Mouse (Mus musculus) liver, embryonic 16.5 days (tissue): ENCODE measurements around the gene Plppr1. TPM values are rescaled to one million over a fixed set of nuclear protein-coding genes. Genes with fewer than 3 reads are reported as not detected.
A peak's percentile ranks its signal among the peaks of the same experiment; 100 is the strongest.

ENCODE experiments used
- ATAC-seq: fragments of 200-750 bp; cut with Nextera tagmentation; 2 replicates; pipeline ENCODE4 v1.8.0; 2017; ENCODE audit warnings: low read depth, mild to moderate bottlenecking, moderate number of reproducible peaks, moderate library complexity
- H3K27ac ChIP-seq: fragments of 300-500 bp; sonication (generic); 2 replicates; pipeline ENCODE4 v1.5.1; 2014; ENCODE audit warnings: mild to moderate bottlenecking, low read length
- H3K27me3 ChIP-seq: fragments of 300-500 bp; sonication (generic); 2 replicates; pipeline ENCODE4 v1.6.1; 2014; ENCODE audit warnings: low read depth, low read length, mixed read lengths; ENCODE audit not compliant: control insufficient read depth, insufficient read depth
- H3K36me3 ChIP-seq: fragments of 300-500 bp; sonication (generic); 2 replicates; pipeline ENCODE4 v1.6.1; 2014; ENCODE audit warnings: mild to moderate bottlenecking; ENCODE audit not compliant: control insufficient read depth, insufficient read depth
- H3K4me1 ChIP-seq: fragments of 300-500 bp; sonication (generic); 2 replicates; pipeline ENCODE4 v1.6.1; 2014; ENCODE audit warnings: low read depth, low read length, mixed read lengths; ENCODE audit not compliant: control insufficient read depth
- H3K4me2 ChIP-seq: fragments of 300-500 bp; sonication (generic); 2 replicates; pipeline ENCODE4 v1.6.1; 2014; ENCODE audit warnings: low read depth, low read length, mixed read lengths
- H3K4me3 ChIP-seq: fragments of 300-500 bp; sonication (generic); 2 replicates; pipeline ENCODE4 v1.5.1; 2014; ENCODE audit warnings: low read depth, mild to moderate bottlenecking, low read length
- H3K9ac ChIP-seq: fragments of 300-500 bp; sonication (generic); 2 replicates; pipeline ENCODE4 v1.6.1; 2014; ENCODE audit warnings: low read depth, low read length
- H3K9me3 ChIP-seq: fragments of 300-500 bp; sonication (generic); replicated peaks from 2 replicates; pipeline ENCODE4 v1.6.1; 2016; ENCODE audit warnings: low read length; ENCODE audit not compliant: control insufficient read depth
- WGBS: fragments of 180-500 bp; shearing (Covaris S2); extraction: QIAGEN DNeasy Blood & Tissue Kit; methylation state at CpG from one replicate; pipeline ENCODE4 v1.1.7; 2014; ENCODE audit not compliant: insufficient replicate concordance; 5-methylcytosine and 5-hydroxymethylcytosine counted together
- polyA plus RNA-seq: library from polyadenylated mRNA; unstranded; fragments of >200 nt; fragmentation: Nextera tagmentation; extraction: Ambion mirVana; gene quantifications from 2 replicates; pipeline ENCODE4 v1.2.1, GENCODE M21; 2015

The Plppr1 gene
- polyA plus RNA-seq, 1 experiment from 2014 or later, result 0.96 TPM

DNA sequence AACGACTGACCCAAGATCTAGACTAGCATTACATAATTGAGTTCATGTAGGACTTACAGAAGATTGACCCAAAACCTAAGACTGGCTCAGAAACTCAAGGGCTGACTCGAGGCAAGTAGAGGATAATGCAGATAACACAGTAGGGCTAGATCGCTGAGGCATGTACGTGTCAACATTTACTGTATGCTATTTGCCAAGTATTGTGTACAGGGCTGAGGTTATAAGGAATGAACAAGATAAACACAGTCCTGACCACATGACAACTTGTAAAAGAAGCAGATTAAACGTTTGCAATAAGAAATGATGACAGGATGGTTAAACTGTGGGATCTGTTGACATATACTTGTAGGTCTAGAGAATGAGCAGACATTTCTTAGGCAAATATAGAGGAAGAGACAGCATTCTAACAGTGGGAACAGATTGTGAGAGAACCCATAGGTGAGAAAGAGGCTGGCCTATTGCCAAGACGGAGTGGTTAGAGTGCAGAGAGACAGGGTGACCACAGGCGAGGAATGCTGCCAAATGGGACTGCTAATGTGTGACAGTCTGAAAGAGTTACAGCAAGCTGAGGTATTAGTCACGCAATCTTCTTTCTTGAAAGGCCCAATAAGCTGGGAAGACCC lies 138.2 kb downstream of the Plppr1 start:
- Histone ChIP-seq H3K4me1 (no peaks in the 10 kb centered on the region), H3K36me3 (no peaks in the 10 kb centered on the region), H3K9me3 (no peaks in the 10 kb centered on the region), H3K27me3 (no peaks in the 10 kb centered on the region), H3K4me2 (no peak overlapping the region), H3K4me3 (no peak overlapping the region), H3K27ac (no peak overlapping the region), H3K9ac (no peak overlapping the region)
- peak; percentile 73 for ATAC-seq
- WGBS, result 44% methylated on average over 8 of the region's 8 CpGs

DNA sequence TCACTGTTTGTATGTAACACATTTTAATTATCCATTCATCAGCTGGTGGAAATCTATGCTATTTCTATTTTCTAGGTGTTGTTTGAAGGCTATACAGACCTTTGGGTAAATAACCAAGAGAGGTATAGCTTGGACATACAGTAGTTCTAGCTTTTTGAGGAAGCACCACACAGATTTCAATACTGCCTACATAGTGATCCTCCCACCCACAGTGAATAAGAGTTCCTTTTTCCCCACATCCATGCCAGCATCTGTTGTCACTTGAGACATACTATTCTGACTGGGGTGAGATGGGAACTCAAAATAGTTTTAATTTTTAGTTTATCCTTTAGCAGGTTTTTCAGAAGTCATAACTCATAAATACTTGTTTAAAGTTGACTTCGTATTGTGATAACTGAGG lies 151.4 kb downstream of the Plppr1 start:
- ATAC-seq, result no peak
- H3K27me3 ChIP-seq, result no peaks in the 10 kb centered on the region
- no peak overlapping the region for H3K27ac ChIP-seq
- no peaks in the 10 kb centered on the region for H3K9me3 ChIP-seq
- no peak overlapping the region for H3K4me3 ChIP-seq
- H3K4me1 ChIP-seq, result no peaks in the 10 kb centered on the region
- H3K9ac ChIP-seq, result no peak overlapping the region
- H3K36me3 ChIP-seq, result no peaks in the 10 kb centered on the region
- no peak overlapping the region for H3K4me2 ChIP-seq
- 73% methylated on average over 1 of the region's 1 CpGs for WGBS

- H3K4me3 ChIP-seq, result no peak overlapping the region
- 53% methylated on average over 5 of the region's 5 CpGs for WGBS
- ATAC-seq, result no peak
These were observed 152.5 kb downstream of the Plppr1 start for GRCm38 (mm10) chr4:49211582-49211981.

GRCm38 (mm10) chr4:49212616-49213544 lies 153.8 kb downstream of the Plppr1 start:
- Histone ChIP-seq H3K4me1 (no peaks in the 10 kb centered on the region), H3K36me3 (no peaks in the 10 kb centered on the region), H3K4me3 (no peak overlapping the region), H3K27me3 (no peaks in the 10 kb centered on the region), H3K9ac (no peak overlapping the region), H3K9me3 (no peaks in the 10 kb centered on the region), H3K4me2 (no peak overlapping the region), H3K27ac (no peak overlapping the region)
- WGBS, result 62% methylated on average over 11 of the region's 11 CpGs
- ATAC-seq, result no peak

More at GRCm38 (mm10) chr4:49211582-49211981, 152.5 kb downstream of the Plppr1 start:
- no peaks in the 10 kb centered on the region for H3K36me3 ChIP-seq
- H3K4me1 ChIP-seq, result no peaks in the 10 kb centered on the region
- no peak overlapping the region for H3K27ac ChIP-seq
- no peaks in the 10 kb centered on the region for H3K9me3 ChIP-seq
- no peak overlapping the region for H3K9ac ChIP-seq
- no peaks in the 10 kb centered on the region for H3K27me3 ChIP-seq
- no peak overlapping the region for H3K4me2 ChIP-seq

DNA sequence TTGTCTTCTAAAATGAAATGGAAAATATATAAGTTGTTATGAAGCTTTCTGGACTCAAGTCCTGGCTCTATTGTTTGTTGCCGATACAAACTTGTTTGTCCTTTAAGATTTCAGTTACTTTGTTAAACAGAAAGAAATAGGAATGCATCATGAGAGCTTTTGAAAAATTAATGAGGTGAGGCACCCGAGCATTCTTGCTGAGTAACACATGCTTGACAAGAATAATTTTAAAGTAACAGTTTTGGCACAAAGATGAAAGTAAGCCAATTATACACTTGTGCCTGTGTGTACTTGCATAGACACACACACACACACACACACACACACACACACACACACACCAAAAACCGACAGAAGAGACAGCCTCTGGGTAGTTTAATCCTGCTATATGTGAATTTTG lies 155.3 kb downstream of the Plppr1 start:
- Histone ChIP-seq H3K36me3 (no peaks in the 10 kb centered on the region), H3K4me2 (no peak overlapping the region), H3K27me3 (no peaks in the 10 kb centered on the region), H3K27ac (no peak overlapping the region), H3K9me3 (no peaks in the 10 kb centered on the region), H3K9ac (no peak overlapping the region), H3K4me1 (no peaks in the 10 kb centered on the region), H3K4me3 (no peak overlapping the region)
- 47% methylated on average over 3 of the region's 3 CpGs for WGBS
- no peak for ATAC-seq

- ATAC-seq, result no peak
- Histone ChIP-seq H3K36me3 (no peaks in the 10 kb centered on the region), H3K9ac (no peak overlapping the region), H3K27me3 (no peaks in the 10 kb centered on the region), H3K27ac (no peak overlapping the region), H3K4me2 (no peak overlapping the region), H3K9me3 (no peaks in the 10 kb centered on the region), H3K4me3 (no peak overlapping the region), H3K4me1 (no peaks in the 10 kb centered on the region)
- 76% methylated on average over 6 of the region's 6 CpGs for WGBS
These were observed 164.4 kb downstream of the Plppr1 start for GRCm38 (mm10) chr4:49223501-49223900.

- H3K36me3 ChIP-seq, result no peaks in the 10 kb centered on the region
- H3K4me1 ChIP-seq, result no peaks in the 10 kb centered on the region
- no peak overlapping the region for H3K9ac ChIP-seq
- 22% methylated on average over 1 of the region's 1 CpGs for WGBS
- no peaks in the 10 kb centered on the region for H3K9me3 ChIP-seq
- H3K27me3 ChIP-seq, result no peaks in the 10 kb centered on the region
- no peak overlapping the region for H3K4me3 ChIP-seq
- no peak overlapping the region for H3K27ac ChIP-seq
- ATAC-seq, result no peak
- H3K4me2 ChIP-seq, result no peak overlapping the region
These were observed 165.9 kb downstream of the Plppr1 start for GRCm38 (mm10) chr4:49225021-49225420.

- WGBS, result 70% methylated on average over 11 of the region's 11 CpGs
- Histone ChIP-seq H3K9me3 (no peaks in the 10 kb centered on the region), H3K4me3 (no peak overlapping the region), H3K27me3 (no peaks in the 10 kb centered on the region), H3K27ac (no peak overlapping the region), H3K36me3 (no peaks in the 10 kb centered on the region), H3K9ac (no peak overlapping the region), H3K4me1 (no peaks in the 10 kb centered on the region), H3K4me2 (no peak overlapping the region)
- ATAC-seq, result no peak
These were observed 173.3 kb downstream of the Plppr1 start for GRCm38 (mm10) chr4:49232206-49233031.
